Mouse (Mus musculus) neural tube, embryonic 13.5 days (tissue): ENCODE data around the gene Syngap1. TPM values are rescaled to one million over a fixed set of nuclear protein-coding genes. Genes with fewer than 3 reads are reported as not detected.
"Not testable (repeated sequence)": the region's sequence is repeated elsewhere in the genome, so short reads cannot be mapped to it uniquely, and the experiment has no call there.

Experiments
- ATAC-seq: fragments of 200-750 bp; cut with Nextera tagmentation; 2 replicates; pipeline ENCODE4 v1.8.0; 2017; ENCODE audit warnings: low read depth, mild to moderate bottlenecking, moderate TSS enrichment, moderate library complexity
- H3K27ac ChIP-seq: fragments of 300-500 bp; sonication (generic); replicated peaks from 2 replicates; pipeline ENCODE4 v1.5.1; 2015; ENCODE audit warnings: moderate library complexity, mild to moderate bottlenecking, inconsistent platforms
- H3K27me3 ChIP-seq: fragments of 300-500 bp; sonication (generic); 2 replicates; pipeline ENCODE4 v1.6.1; 2015; ENCODE audit warnings: mild to moderate bottlenecking, inconsistent platforms
- H3K36me3 ChIP-seq: fragments of 300-500 bp; sonication (generic); 2 replicates; pipeline ENCODE4 v1.6.1; 2015; ENCODE audit warnings: mild to moderate bottlenecking, inconsistent platforms
- H3K4me1 ChIP-seq: fragments of 300-500 bp; sonication (generic); replicated peaks from 2 replicates; pipeline ENCODE4 v1.6.1; 2015; ENCODE audit warnings: inconsistent platforms
- H3K4me2 ChIP-seq: fragments of 300-500 bp; sonication (generic); 2 replicates; pipeline ENCODE4 v1.6.1; 2015; ENCODE audit warnings: inconsistent platforms, mild to moderate bottlenecking, moderate library complexity
- H3K4me3 ChIP-seq: fragments of 300-500 bp; sonication (generic); 2 replicates; pipeline ENCODE4 v1.5.1; 2015; ENCODE audit warnings: mild to moderate bottlenecking, inconsistent platforms
- H3K9ac ChIP-seq: fragments of 300-500 bp; sonication (generic); 2 replicates; pipeline ENCODE4 v1.6.1; 2015; ENCODE audit warnings: moderate library complexity, mild to moderate bottlenecking, inconsistent platforms
- H3K9me3 ChIP-seq: fragments of 300-500 bp; sonication (generic); 2 replicates; pipeline ENCODE4 v1.6.1; 2016; ENCODE audit warnings: inconsistent platforms
- WGBS: fragments of 180-500 bp; shearing (Covaris S2); methylation state at CpG from one replicate; pipeline ENCODE4 v1.1.7; 2015; 5-methylcytosine and 5-hydroxymethylcytosine counted together
- polyA plus RNA-seq: library from polyadenylated mRNA; unstranded; fragments of >200 nt; fragmentation: Nextera tagmentation; extraction: Ambion mirVana; gene quantifications from 2 replicates; pipeline ENCODE4 v1.2.1, GENCODE M21; 2015

The Syngap1 gene
- polyA plus RNA-seq, 1 experiment from 2014 or later: 4.1 TPM

DNA sequence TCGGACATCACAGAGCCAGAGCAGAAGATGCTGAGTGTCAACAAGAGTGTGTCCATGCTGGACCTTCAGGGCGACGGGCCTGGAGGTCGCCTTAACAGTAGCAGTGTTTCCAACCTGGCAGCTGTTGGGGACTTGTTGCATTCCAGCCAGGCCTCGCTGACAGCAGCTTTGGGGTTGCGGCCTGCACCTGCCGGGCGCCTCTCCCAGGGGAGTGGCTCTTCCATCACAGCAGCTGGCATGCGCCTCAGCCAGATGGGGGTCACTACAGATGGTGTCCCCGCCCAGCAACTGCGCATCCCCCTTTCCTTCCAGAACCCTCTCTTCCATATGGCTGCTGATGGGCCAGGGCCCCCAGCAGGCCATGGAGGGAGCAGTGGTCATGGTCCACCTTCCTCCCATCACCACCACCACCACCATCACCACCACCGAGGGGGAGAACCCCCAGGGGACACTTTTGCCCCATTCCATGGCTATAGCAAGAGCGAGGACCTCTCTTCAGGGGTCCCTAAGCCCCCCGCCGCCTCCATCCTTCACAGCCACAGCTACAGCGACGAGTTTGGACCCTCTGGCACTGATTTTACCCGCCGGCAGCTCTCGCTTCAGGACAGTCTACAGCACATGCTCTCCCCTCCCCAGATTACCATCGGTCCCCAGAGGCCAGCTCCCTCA is 20.7 kb downstream of the Syngap1 start:
- H3K4me3 ChIP-seq: no peak overlapping the region
- no peaks in the 10 kb centered on the region for H3K27me3 ChIP-seq
- no peak overlapping the region for H3K9ac ChIP-seq
- H3K9me3 ChIP-seq: no peaks in the 10 kb centered on the region
- H3K4me1 ChIP-seq: no peaks in the 10 kb centered on the region
- no peak overlapping the region for H3K27ac ChIP-seq
- ATAC-seq: no peak
- H3K36me3 ChIP-seq: peaks cover 97% of the 10 kb centered on the region
- H3K4me2 ChIP-seq: no peak overlapping the region
- WGBS: 87% methylated on average over 21 of the region's 21 CpGs

DNA sequence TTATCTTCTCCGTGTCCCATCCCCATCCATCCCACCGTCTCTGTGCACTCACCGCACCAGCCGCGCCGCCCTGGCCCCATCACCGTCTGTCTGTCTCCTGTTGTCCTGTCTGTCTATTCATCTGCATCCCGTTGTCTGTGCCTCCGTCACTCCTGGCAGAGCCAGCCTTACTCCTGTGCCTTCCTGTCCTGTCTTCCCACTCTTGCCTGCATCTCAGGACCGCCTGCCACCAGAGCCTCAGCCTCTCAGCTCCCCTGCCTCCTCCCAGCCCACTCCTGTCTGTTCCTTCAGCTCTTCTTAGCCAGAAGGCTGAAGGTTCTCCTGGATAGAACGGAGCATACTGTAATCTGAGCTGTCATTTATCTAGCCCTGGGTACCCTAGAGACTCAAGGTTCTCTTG is 25.9 kb downstream of the Syngap1 start:
- no peak for ATAC-seq
- H3K27me3 ChIP-seq: no peaks in the 10 kb centered on the region
- no peaks in the 10 kb centered on the region for H3K9me3 ChIP-seq
- peaks cover 10% of the 10 kb centered on the region for H3K4me1 ChIP-seq
- no peak overlapping the region for H3K9ac ChIP-seq
- no peak overlapping the region for H3K4me3 ChIP-seq
- no peak overlapping the region for H3K27ac ChIP-seq
- peaks cover 83% of the 10 kb centered on the region for H3K36me3 ChIP-seq
- WGBS: 89% methylated on average over 11 of the region's 11 CpGs
- H3K4me2 ChIP-seq: no peak overlapping the region

- 90% methylated on average over 6 of the region's 6 CpGs for WGBS
- Histone ChIP-seq H3K9me3 (no peaks in the 10 kb centered on the region), H3K36me3 (peaks cover 78% of the 10 kb centered on the region), H3K9ac (no peak overlapping the region), H3K4me3 (no peak overlapping the region), H3K4me2 (no peak overlapping the region), H3K27ac (no peak overlapping the region), H3K4me1 (peaks cover 15% of the 10 kb centered on the region), H3K27me3 (no peaks in the 10 kb centered on the region)
- no peak for ATAC-seq
Measured at GRCm38 (mm10) chr17:26967477-26967876, 26.4 kb downstream of the Syngap1 start.

GRCm38 (mm10) chr17:26968200-26968611 is 27.2 kb downstream of the Syngap1 start:
- H3K4me2 ChIP-seq: no peak overlapping the region
- no peak for ATAC-seq
- H3K9me3 ChIP-seq: no peaks in the 10 kb centered on the region
- no peaks in the 10 kb centered on the region for H3K27me3 ChIP-seq
- H3K36me3 ChIP-seq: peaks cover 71% of the 10 kb centered on the region
- 74% methylated on average over 6 of the region's 6 CpGs for WGBS
- H3K4me3 ChIP-seq: no peak overlapping the region
- no peak overlapping the region for H3K27ac ChIP-seq
- H3K4me1 ChIP-seq: peaks cover 15% of the 10 kb centered on the region
- H3K9ac ChIP-seq: no peak overlapping the region

DNA sequence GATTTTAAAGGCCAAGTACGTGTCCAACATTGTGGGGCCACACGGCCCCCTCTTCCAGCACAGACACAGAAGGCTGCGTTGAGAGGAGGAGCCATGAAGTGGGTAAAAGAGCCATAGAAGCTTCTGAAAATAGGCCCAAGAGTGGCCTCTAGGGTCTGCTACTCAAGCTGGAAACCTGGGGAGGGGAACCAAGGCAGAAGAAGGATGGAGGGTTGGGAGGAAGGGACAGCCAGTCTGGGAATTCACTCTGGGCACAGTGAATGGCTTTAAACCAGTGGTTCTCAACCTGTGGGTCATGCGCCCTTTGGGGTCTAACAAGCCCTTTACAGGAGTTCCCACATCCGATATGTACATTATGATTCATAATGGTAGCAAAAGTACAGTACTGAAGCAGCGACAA is 28.2 kb downstream of the Syngap1 start:
- H3K4me3 ChIP-seq: no peak overlapping the region
- H3K4me2 ChIP-seq: no peak overlapping the region
- H3K27ac ChIP-seq: no peak overlapping the region
- H3K27me3 ChIP-seq: no peaks in the 10 kb centered on the region
- peaks cover 24% of the 10 kb centered on the region for H3K4me1 ChIP-seq
- H3K9me3 ChIP-seq: no peaks in the 10 kb centered on the region
- H3K36me3 ChIP-seq: peaks cover 63% of the 10 kb centered on the region
- no peak for ATAC-seq
- no peak overlapping the region for H3K9ac ChIP-seq
- 90% methylated on average over 6 of the region's 6 CpGs for WGBS

- no peak for ATAC-seq
- no peaks in the 10 kb centered on the region for H3K9me3 ChIP-seq
- 63% methylated on average over 12 of the region's 12 CpGs for WGBS
- H3K27me3 ChIP-seq: no peaks in the 10 kb centered on the region
- peaks cover 63% of the 10 kb centered on the region for H3K36me3 ChIP-seq
- no peak overlapping the region for H3K4me2 ChIP-seq
- H3K9ac ChIP-seq: no peak overlapping the region
- no peak overlapping the region for H3K4me3 ChIP-seq
- peaks cover 34% of the 10 kb centered on the region for H3K4me1 ChIP-seq
- H3K27ac ChIP-seq: no peak overlapping the region
Measured at GRCm38 (mm10) chr17:26970221-26970620, 29.2 kb downstream of the Syngap1 start.

- Histone ChIP-seq H3K27me3 (no peaks in the 10 kb centered on the region), H3K36me3 (peaks cover 63% of the 10 kb centered on the region), H3K9me3 (no peaks in the 10 kb centered on the region), H3K27ac (no peak overlapping the region), H3K4me3 (peak overlapping the region; percentile 81), H3K9ac (peak overlapping the region; percentile 83; the same call in 1 of the 2 replicates), H3K4me1 (peaks cover 45% of the 10 kb centered on the region), H3K4me2 (peak overlapping the region; percentile 81)
- no peak for ATAC-seq
- WGBS: 64% methylated on average over 8 of the region's 8 CpGs
Measured at GRCm38 (mm10) chr17:26971247-26971905, 30.3 kb downstream of the Syngap1 start.

GRCm38 (mm10) chr17:26972107-26972506 is 31.1 kb downstream of the Syngap1 start:
- no peaks in the 10 kb centered on the region for H3K9me3 ChIP-seq
- ATAC-seq: no peak
- H3K4me2 ChIP-seq: peak overlapping the region; percentile 81
- H3K27ac ChIP-seq: peak overlapping the region; percentile 85
- H3K9ac ChIP-seq: peak overlapping the region; percentile 83
- H3K36me3 ChIP-seq: peaks cover 63% of the 10 kb centered on the region
- WGBS: 7% methylated on average over 3 of the region's 3 CpGs
- H3K27me3 ChIP-seq: no peaks in the 10 kb centered on the region
- peak overlapping the region; percentile 81 for H3K4me3 ChIP-seq
- peaks cover 53% of the 10 kb centered on the region for H3K4me1 ChIP-seq

DNA sequence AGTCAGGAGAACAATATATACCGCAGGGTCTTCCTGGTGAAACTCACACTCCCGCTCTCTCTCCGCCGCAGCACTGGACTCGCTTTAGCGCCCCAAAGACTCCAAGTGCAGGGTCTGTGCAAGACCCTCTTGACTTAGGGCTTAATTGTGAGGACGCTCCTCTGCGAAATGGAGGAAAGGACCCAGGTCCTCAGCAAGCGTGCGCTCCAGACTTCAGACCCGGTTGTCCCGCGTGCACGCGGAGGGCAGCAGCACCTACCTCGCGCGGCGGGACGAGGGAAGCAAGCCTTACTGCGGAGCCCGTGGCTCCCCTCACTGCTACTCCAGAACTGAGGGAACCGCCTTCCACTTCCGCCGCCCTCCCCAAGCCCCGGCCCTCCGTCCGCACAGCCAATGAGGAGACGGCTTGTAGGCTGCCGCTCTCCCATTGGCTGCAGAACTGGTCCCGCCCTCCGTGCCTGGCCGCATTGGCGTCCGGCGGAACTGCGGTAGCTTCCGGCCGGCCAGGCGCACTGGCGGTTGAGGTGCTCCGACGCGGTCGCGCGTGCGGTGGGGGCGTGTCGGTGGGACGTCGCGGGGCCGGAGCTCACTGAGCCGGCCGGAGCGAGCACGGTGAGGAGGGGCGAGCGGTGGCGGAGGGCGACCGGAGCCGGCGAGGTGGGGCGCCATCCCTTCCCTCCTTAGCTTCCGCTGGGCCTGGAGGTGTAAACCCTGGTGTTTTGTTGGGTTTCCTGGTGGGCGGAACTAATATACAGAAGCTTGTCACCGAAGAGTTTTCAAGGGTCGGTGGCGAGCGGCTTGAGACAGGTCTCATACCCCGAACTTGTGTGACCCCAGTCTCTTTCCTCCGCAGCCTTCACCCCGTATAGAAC is 31.9 kb downstream of the Syngap1 start, which contains the start of gene Zbtb9:
Zbtb9 (plus strand) TSS at position 465 of the 872 bp plus-strand sequence.
- Histone ChIP-seq H3K9ac (peak within 1 kb of the TSS; percentile 83), H3K4me1 (peaks cover 54% of the 10 kb centered on the region), H3K4me2 (peak within 1 kb of the TSS; percentile 83), H3K4me3 (peak within 1 kb of the TSS; percentile 81), H3K9me3 (no peaks in the 10 kb centered on the region), H3K27me3 (no peaks in the 10 kb centered on the region), H3K36me3 (peaks cover 62% of the 10 kb centered on the region), H3K27ac (peak within 1 kb of the TSS; percentile 85)
- peak; percentile 99 for ATAC-seq
- under 1% methylated on average over 75 of the region's 75 CpGs for WGBS

DNA sequence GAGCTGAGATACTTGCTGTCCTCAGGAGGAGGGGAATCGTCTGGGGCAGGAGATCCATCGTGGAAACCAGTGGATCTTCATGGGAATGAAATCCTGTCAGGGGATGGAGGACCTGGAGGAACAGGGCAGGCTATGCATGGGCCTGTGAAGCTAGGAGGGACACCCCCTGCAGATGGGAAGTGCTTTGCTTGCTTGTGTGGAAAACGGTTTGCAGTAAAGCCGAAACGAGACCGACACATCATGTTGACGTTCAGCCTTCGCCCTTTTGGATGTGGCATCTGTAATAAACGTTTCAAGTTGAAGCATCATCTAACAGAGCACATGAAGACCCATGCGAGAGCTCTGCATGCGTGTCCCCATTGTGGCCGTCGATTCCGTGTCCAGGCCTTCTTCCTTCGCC is 33.5 kb downstream of the Syngap1 start:
- Histone ChIP-seq H3K27ac (no peak overlapping the region), H3K4me2 (peak overlapping the region; percentile 83), H3K4me1 (peaks cover 54% of the 10 kb centered on the region), H3K27me3 (no peaks in the 10 kb centered on the region), H3K36me3 (peaks cover 62% of the 10 kb centered on the region), H3K4me3 (peak overlapping the region; percentile 81; the same call in 1 of the 2 replicates), H3K9me3 (no peaks in the 10 kb centered on the region), H3K9ac (peak overlapping the region; percentile 77; the same call in 1 of the 2 replicates)
- 94% methylated on average over 15 of the region's 15 CpGs for WGBS
- ATAC-seq: no peak

- Histone ChIP-seq H3K4me1 (peaks cover 54% of the 10 kb centered on the region), H3K9ac (no peak overlapping the region), H3K27me3 (no peaks in the 10 kb centered on the region), H3K36me3 (peaks cover 66% of the 10 kb centered on the region), H3K27ac (no peak overlapping the region), H3K4me3 (no peak overlapping the region), H3K9me3 (no peaks in the 10 kb centered on the region), H3K4me2 (no peak overlapping the region)
- no peak for ATAC-seq
Measured at GRCm38 (mm10) chr17:26975415-26975814, 34.4 kb downstream of the Syngap1 start.

GRCm38 (mm10) chr17:26977354-26977753 is 36.3 kb downstream of the Syngap1 start:
- H3K36me3 ChIP-seq: peaks cover 66% of the 10 kb centered on the region
- ATAC-seq: not testable (repeated sequence)
- WGBS: 92% methylated on average over 6 of the region's 6 CpGs

More at GRCm38 (mm10) chr17:26977354-26977753, 36.3 kb downstream of the Syngap1 start:
- not testable (repeated sequence) for H3K9ac ChIP-seq, H3K4me3 ChIP-seq, H3K27me3 ChIP-seq, H3K4me2 ChIP-seq, H3K27ac ChIP-seq, H3K9me3 ChIP-seq
- peaks cover 41% of the 10 kb centered on the region for H3K4me1 ChIP-seq
